Mouse (Mus musculus) forebrain, embryonic 14.5 days (tissue): ENCODE data around the gene Dnm3. TPM values are rescaled to one million over a fixed set of nuclear protein-coding genes. Genes with fewer than 3 reads are reported as not detected.

Experiments
- ATAC-seq: fragments of 200-750 bp; cut with Nextera tagmentation; 2 replicates; pipeline ENCODE4 v1.8.0; 2017; ENCODE audit warnings: mild to moderate bottlenecking, moderate library complexity
- DNase-seq: peaks from one replicate; pipeline ENCODE4 v3.0.0-alpha.2; 2015; ENCODE audit warnings: low spot score
- H3K27ac ChIP-seq: fragments of 300-500 bp; sonication (generic); 2 replicates; pipeline ENCODE4 v1.5.1; 2014; ENCODE audit warnings: low read depth, mild to moderate bottlenecking, control low read depth, low read length, moderate library complexity
- H3K27me3 ChIP-seq: fragments of 300-500 bp; sonication (generic); replicated peaks from 2 replicates; pipeline ENCODE4 v1.6.1; 2014; ENCODE audit warnings: low read length, control low read depth, mixed read lengths; ENCODE audit not compliant: control insufficient read depth, insufficient read depth
- H3K36me3 ChIP-seq: fragments of 300-500 bp; sonication (generic); 2 replicates; pipeline ENCODE4 v1.6.1; 2014; ENCODE audit warnings: low read length, control low read depth; ENCODE audit not compliant: control insufficient read depth, insufficient read depth
- H3K4me1 ChIP-seq: fragments of 300-500 bp; sonication (generic); 2 replicates; pipeline ENCODE4 v1.6.1; 2014; ENCODE audit warnings: antibody characterized with exemption, low read length, control low read depth; ENCODE audit not compliant: control insufficient read depth, insufficient read depth
- H3K4me2 ChIP-seq: fragments of 300-500 bp; sonication (generic); 2 replicates; pipeline ENCODE4 v1.6.1; 2014; ENCODE audit warnings: mild to moderate bottlenecking, control low read depth, low read length
- H3K4me3 ChIP-seq: fragments of 300-500 bp; sonication (generic); 2 replicates; pipeline ENCODE4 v1.5.1; 2014; ENCODE audit warnings: low read depth, low read length, control low read depth
- H3K9ac ChIP-seq: fragments of 300-500 bp; sonication (generic); 2 replicates; pipeline ENCODE4 v1.6.1; 2014; ENCODE audit warnings: mild to moderate bottlenecking, low read length, control low read depth, moderate library complexity
- H3K9me3 ChIP-seq: fragments of 300-500 bp; sonication (generic); replicated peaks from 2 replicates; pipeline ENCODE4 v1.6.1; 2016; ENCODE audit warnings: low read length, control low read depth, mixed read lengths; ENCODE audit not compliant: control insufficient read depth
- WGBS: fragments of 180-500 bp; shearing (Covaris S2); extraction: QIAGEN DNeasy Blood & Tissue Kit; methylation state at CpG from one replicate; pipeline ENCODE4 v1.1.7; 2014; 5-methylcytosine and 5-hydroxymethylcytosine counted together
- polyA plus RNA-seq: library from polyadenylated mRNA; unstranded; fragments of >200 nt; fragmentation: Nextera tagmentation; extraction: Ambion mirVana; gene quantifications from 2 replicates; pipeline ENCODE4 v1.2.1, GENCODE M21; 2014

Gene Dnm3
- polyA plus RNA-seq, 1 experiment from 2014 or later = 20.6 TPM

DNA sequence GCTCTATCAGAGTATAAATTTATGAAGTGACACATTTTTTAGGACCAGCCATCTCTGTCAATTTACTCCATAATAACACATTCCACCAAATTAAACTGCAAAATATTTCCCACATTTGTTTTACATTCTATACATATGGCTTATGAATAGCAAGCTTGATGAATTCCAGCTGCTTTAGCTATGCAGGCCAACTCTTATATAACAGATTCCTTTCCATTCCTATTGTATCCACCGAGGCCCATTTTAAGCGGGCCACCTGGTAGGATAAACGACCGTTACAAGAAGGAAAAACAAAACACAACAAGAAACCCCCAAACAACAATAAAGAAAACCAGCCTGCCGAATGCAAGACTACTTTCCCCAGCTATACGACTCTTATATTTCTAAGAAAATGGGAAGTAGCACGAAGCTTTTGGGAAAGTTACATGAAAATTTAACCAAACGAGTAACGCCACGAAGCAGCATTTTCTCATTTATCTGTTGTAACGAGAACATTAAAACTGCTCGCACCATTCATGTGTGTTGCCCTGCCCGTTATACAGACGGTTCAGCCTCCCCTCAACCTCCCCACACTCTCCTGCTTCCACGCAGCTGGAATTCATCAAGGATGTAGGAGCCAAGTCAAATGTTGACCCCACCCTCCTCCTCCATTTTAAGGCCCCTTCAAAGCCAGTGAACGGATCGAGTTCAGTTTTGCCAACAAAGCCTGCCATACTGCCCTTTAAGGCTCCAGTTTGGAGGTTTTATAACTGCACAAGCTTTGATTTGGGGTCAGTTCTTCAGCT is 403.0 kb downstream of the Dnm3 start:
- H3K27ac ChIP-seq = no peak overlapping the region
- 49% methylated on average over 17 of the region's 17 CpGs for WGBS

DNA sequence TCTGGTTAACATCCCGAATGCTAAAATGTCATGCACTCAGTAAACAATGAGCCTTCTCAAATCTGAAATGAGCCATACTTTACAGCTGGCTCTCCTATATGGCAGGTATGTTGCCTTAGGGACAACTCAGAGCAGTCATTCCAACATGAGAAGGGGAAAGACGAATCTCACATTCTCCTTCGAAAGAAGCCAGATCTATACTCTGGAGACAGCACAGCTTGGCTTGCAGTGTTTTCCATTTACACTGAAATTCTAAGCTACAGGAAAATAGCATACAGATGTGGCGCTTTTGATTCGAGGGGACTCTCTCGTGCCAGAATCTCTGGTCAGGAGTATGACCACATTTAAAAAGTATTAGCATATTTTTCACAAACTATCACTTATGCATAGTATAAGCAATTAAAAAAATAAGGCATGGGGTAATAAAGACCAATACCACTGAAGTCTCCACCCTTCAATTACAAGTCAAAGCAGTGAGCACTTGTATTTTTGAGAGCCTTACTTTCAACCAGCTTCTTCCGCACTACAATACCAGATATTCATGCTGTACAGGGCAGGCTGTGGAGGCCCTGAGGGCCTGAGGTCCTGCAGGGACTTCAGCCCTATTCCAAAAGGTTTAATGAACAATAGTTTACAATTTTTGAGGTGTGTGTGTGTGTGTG is 404.8 kb downstream of the Dnm3 start:
- no peaks in the 10 kb centered on the region for H3K9me3 ChIP-seq
- no peak overlapping the region for H3K27ac ChIP-seq
- 87% methylated on average over 7 of the region's 7 CpGs for WGBS
- H3K36me3 ChIP-seq = no peaks in the 10 kb centered on the region
- no peak overlapping the region for H3K4me3 ChIP-seq
- H3K4me1 ChIP-seq = no peaks in the 10 kb centered on the region
- no peak overlapping the region for H3K9ac ChIP-seq
- ATAC-seq = no peak
- DNase-seq = no peak
- H3K27me3 ChIP-seq = no peaks in the 10 kb centered on the region
- H3K4me2 ChIP-seq = no peak overlapping the region

More for the DNA sequence above, 403.0 kb downstream of the Dnm3 start:
- H3K4me1 ChIP-seq = no peaks in the 10 kb centered on the region
- no peaks in the 10 kb centered on the region for H3K36me3 ChIP-seq
- H3K4me2 ChIP-seq = no peak overlapping the region
- H3K27me3 ChIP-seq = no peaks in the 10 kb centered on the region
- no peak for ATAC-seq
- H3K4me3 ChIP-seq = no peak overlapping the region
- no peak for DNase-seq
- no peak overlapping the region for H3K9ac ChIP-seq
- H3K9me3 ChIP-seq = no peaks in the 10 kb centered on the region

DNA sequence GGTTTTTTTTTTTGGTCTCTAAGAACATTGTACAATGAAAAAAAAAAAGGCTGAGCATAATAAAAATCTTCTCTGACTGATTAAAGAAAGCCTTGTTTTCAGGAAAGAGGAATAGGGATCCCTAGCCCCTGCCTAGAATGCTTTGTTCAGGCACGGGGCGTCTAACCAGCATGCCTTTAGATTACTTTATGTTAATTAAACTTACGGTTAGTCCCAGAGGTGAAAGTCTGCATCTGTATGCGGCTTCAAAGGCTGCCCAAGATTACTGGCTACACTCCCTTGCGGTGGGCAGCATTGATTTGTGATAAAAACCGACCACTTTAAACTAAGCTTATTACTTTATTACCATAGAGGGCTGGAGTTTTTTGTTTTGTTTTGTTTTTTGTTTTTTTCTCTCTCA is 424.2 kb downstream of the Dnm3 start:
- no peak overlapping the region for H3K9ac ChIP-seq
- no peak overlapping the region for H3K27ac ChIP-seq
- peak overlapping the region; percentile 4; the same call in 1 of the 2 replicates for H3K4me2 ChIP-seq
- ATAC-seq = peak; percentile 37; the same call in 1 of the 2 replicates
- H3K4me1 ChIP-seq = peaks cover 11% of the 10 kb centered on the region
- no peaks in the 10 kb centered on the region for H3K36me3 ChIP-seq
- DNase-seq = peak; percentile 30
- no peak overlapping the region for H3K4me3 ChIP-seq
- 4% methylated on average over 6 of the region's 6 CpGs for WGBS
- no peaks in the 10 kb centered on the region for H3K27me3 ChIP-seq
- H3K9me3 ChIP-seq = no peaks in the 10 kb centered on the region

GRCm38 (mm10) chr1:162053186-162053585 is 424.6 kb downstream of the Dnm3 start:
- H3K27me3 ChIP-seq = no peaks in the 10 kb centered on the region
- H3K9ac ChIP-seq = no peak overlapping the region; the same call in 1 of the 2 replicates
- H3K4me1 ChIP-seq = peaks cover 11% of the 10 kb centered on the region
- H3K36me3 ChIP-seq = no peaks in the 10 kb centered on the region
- no peak overlapping the region for H3K27ac ChIP-seq
- DNase-seq (no peak), ATAC-seq (no peak)
- no peaks in the 10 kb centered on the region for H3K9me3 ChIP-seq
- WGBS = 10% methylated on average over 7 of the region's 7 CpGs
- peak overlapping the region; percentile 4; the same call in 1 of the 2 replicates for H3K4me2 ChIP-seq
- no peak overlapping the region for H3K4me3 ChIP-seq

GRCm38 (mm10) chr1:162052755-162053154 is 425.1 kb downstream of the Dnm3 start:
- Histone ChIP-seq H3K27ac (no peak overlapping the region), H3K9me3 (no peaks in the 10 kb centered on the region), H3K36me3 (no peaks in the 10 kb centered on the region), H3K4me2 (no peak overlapping the region), H3K4me1 (peaks cover 11% of the 10 kb centered on the region), H3K9ac (no peak overlapping the region), H3K27me3 (no peaks in the 10 kb centered on the region), H3K4me3 (no peak overlapping the region)
- 62% methylated on average over 6 of the region's 6 CpGs for WGBS
- ATAC-seq (no peak), DNase-seq (no peak)

GRCm38 (mm10) chr1:162052138-162052537 is 425.7 kb downstream of the Dnm3 start:
- H3K36me3 ChIP-seq = no peaks in the 10 kb centered on the region
- H3K27me3 ChIP-seq = no peaks in the 10 kb centered on the region
- no peak overlapping the region for H3K4me2 ChIP-seq
- H3K9me3 ChIP-seq = no peaks in the 10 kb centered on the region
- no peak overlapping the region for H3K27ac ChIP-seq
- peaks cover 11% of the 10 kb centered on the region for H3K4me1 ChIP-seq
- ATAC-seq (peak; percentile 63; the same call in 1 of the 2 replicates), DNase-seq (peak; percentile 60)
- no peak overlapping the region for H3K4me3 ChIP-seq
- 65% methylated on average over 7 of the region's 7 CpGs for WGBS
- H3K9ac ChIP-seq = no peak overlapping the region

DNA sequence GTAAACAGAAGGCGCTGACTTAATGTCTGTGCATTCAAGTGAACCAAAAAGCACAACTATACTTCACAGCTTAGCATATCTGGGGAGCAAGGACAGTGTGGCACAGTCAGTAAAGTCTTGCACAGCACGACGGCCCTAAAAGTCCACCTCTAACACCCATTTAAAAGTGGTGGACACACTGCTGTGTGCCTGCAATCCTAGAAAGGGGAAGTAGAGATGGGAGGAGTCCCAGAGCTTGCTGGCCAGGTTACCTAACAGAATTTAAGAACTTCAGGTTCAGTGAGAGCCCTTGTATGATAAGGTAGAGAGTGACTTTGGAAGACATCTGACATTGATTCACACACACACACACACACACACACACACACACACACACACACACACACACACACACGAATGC is 426.1 kb downstream of the Dnm3 start:
- Histone ChIP-seq H3K36me3 (no peaks in the 10 kb centered on the region), H3K27ac (no peak overlapping the region), H3K9me3 (no peaks in the 10 kb centered on the region), H3K27me3 (no peaks in the 10 kb centered on the region), H3K4me3 (no peak overlapping the region), H3K4me1 (peaks cover 11% of the 10 kb centered on the region), H3K9ac (no peak overlapping the region), H3K4me2 (no peak overlapping the region)
- DNase-seq (no peak), ATAC-seq (no peak)
- WGBS = 91% methylated on average over 4 of the region's 4 CpGs

DNA sequence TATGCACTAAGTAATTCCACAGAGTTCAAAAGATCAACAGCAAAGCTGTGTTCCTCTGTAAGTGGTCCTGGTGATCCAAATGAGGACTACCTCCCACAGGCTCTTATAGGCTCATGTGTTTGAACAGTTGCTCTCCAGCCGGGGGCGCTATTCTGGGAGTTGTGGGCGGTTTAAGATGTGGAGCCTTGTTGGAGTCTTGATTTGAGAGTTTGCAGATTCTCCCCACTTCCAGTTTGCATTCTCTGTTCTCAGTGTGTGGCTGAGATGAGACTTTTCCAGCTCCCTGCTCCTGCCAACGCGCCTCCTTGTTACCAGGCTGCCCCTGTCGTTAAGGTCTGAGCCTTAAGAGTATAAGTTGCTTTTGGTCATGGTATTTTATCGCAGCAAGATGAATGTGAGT is 430.2 kb downstream of the Dnm3 start:
- Histone ChIP-seq H3K27me3 (no peaks in the 10 kb centered on the region), H3K4me2 (no peak overlapping the region), H3K27ac (no peak overlapping the region), H3K9me3 (no peaks in the 10 kb centered on the region), H3K4me3 (no peak overlapping the region), H3K9ac (no peak overlapping the region), H3K4me1 (0 out of 2 replicates have a peak, but pooled peaks cover 7% of the 10 kb centered on the region), H3K36me3 (no peaks in the 10 kb centered on the region)
- ATAC-seq (no peak), DNase-seq (no peak)
- WGBS = 78% methylated on average over 7 of the region's 7 CpGs
